Mouse (Mus musculus) liver, adult 2 months (tissue): ENCODE data around the gene Dclre1b.

Experiments
- CTCF ChIP-seq: fragments of 200-500 bp; IDR thresholded peaks from 2 replicates; pipeline ENCODE4 v1.5.1; 2011; ENCODE audit warnings: low read depth, low read length, control low read depth
- POLR2A ChIP-seq: fragments of 200-500 bp; IDR thresholded peaks from 2 replicates; pipeline ENCODE4 v1.6.1; 2011; ENCODE audit warnings: low read length, control low read depth; ENCODE audit not compliant: insufficient read depth; ENCODE audit errors: extremely low read depth

DNA sequence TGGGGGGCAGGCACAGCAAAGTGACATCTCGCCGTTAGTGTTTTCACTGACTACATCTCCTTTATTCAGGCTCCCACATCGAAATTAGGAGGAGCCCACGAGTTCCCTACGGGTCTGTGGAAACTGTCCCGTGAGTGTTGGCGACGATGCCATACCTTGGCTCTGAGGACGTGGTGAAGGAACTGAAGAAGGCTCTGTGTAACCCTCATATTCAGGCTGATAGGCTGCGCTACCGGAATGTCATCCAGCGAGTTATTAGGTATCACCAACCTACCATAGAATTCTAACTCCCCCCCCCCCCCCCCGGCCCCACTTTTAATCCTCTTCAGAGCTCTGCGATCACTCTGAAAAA, 531 bp upstream of the Dclre1b start:
- no peak for TF ChIP-seq POLR2A
- no peak for TF ChIP-seq CTCF
